Mouse (Mus musculus): ENCODE data around the gene Rsph10b.
A peak's percentile ranks its signal among the peaks of the same experiment; 100 is the strongest.

Rsph10b gene

DNA sequence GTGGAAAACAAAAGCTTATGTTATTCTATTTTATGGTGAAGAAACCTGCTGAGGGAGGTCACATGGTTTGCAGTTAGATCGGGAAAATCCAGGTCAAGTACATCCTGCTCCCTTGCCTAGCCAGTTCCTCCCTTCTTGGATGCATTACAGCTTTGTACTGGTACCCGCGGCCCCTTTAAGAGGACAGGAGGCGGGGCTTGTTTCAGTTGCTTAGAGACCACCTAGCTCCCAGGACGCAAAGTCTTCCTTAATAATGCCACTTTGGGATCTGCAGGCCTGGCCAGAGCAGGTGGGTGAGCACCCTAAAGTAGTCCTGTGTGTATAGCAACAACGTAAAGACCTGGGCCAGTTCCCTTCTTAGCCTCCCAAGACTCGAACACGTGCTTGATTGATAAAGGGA, at the start of gene Rsph10b:
TSS of gene Rsph10b (plus strand) at position 205 of the 400 bp plus-strand sequence.
- DNase-seq (ENCODE audit: low read depth), result no peak

DNA sequence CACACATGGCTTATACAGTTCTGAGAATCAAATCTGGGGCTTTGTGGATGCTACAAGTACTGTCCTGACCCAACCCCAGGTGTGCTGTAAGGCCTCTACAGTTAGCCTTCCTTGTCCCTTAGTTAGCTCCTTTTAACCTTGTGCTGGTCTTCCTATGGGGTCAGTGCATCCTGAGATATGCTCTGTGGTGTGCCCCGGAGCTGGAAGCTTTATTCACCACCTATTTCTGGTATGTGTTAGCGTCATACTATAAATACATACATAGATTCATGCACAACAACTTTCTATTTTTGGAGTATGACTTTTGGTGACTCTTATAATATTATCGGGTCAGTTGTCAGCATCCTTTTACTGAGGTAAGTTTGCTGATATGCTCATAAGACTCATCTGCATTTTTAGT, 47.6 kb upstream of the Rsph10b start:
- no peak for DNase-seq (ENCODE audit: low read depth)

DNA sequence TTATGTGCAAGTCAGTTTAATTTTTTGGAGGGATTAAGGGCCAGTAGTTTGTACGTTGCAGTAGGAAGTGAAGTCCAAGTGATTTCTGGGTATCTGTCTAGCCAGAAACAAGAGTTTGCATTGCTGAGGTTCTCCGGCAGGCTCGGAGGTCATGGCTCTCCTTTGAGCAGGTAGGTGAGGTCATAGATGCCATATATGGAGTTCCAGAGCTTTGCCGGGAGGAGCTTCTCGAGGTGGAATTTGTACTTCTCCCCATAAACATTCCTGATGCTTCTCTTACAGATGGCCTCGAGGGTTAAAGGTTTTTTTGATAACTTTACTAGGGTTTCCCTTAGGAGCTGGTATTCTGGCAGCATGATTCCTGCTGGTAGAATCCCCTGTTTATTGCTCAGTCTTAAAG, 42.1 kb upstream of the Rsph10b start:
- DNase-seq (ENCODE audit: low read depth), result no peak

DNA sequence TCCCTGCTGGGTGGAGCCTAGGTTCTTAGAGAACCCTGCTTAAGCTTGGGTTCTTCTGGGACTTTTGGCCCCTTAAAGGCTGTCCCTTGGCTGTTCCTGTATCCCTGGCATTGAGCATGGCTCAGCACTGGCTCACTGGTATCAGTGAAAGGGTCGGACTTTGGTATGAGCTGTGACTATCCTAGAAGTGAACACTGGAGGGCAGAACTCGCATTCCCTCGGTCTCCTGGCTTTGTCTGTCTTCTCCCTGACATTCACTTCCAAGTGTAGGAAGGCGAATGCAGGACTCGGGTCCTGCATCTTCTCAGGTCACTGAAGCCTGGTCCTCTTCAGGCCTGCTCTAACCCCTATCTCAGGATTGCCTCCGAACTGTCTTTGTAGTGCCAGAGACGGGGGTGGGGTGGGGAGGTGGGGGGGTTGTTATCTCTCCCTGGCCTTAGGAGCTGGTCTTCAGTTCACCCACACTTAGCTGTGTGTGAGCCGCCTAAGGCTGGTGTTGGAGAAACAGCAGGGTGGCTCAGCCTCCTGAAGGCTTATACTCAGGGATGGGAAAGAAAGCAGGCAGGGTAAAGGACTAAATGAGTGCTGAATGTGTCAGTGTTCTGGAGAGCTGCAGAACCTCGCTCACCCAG, 40.5 kb upstream of the Rsph10b start:
- no peak for DNase-seq (ENCODE audit: low read depth)

DNA sequence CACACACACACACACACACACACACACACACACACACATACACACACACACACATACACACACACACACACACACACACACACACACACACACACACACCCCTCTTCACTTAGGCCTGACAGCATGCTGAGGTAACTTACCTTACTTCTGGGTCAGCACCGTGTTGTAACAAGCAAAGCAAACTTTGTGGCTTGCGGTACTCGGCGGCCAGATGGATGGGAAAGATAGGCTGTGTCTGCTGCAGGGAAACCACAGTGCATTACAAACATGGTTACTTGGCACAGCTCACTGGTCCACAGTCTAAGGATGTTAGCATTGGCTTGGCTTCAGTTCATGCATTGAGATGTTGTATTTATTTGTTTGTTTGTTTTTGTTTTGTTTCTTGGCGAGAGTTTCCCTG, 39.4 kb upstream of the Rsph10b start:
- no peak for DNase-seq (ENCODE audit: low read depth)

DNA sequence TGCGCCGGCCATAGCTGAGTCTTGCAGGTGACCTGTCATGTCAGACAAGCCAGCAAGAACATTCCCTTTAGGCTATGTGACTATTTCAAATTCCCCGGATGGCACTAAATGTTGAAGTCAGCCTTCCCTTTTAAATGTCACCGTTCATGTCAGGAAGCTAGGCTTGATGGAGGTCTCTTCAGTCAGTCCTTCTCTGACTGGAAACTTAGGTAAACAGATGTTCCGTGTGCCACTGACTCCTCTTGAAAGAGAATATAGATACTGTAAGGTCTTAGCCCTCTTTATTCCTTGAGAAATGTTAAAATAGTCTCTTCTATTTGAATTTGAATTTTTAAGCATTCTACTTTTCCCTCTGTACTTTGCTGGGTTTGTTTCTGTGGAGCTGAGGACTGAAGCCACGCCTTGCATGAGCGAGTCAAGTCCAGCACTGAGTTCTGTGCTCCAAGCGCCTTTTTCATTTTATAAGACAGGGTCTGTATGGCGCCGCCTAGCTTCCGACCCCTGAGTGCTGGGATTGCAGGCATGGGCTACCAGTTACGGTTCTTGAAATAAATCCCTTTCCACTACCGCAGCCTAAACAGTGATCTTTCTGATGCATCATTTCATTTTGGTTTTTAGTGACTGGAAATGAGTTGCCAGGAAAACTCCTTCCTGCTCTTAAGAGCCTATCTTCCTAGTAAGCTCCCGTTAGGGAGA, 35.1 kb upstream of the Rsph10b start, which contains the start of gene Ankrd61:
TSS of gene Ankrd61 (minus strand) at position 51 of the 696 bp plus-strand sequence.
- no peak for DNase-seq (ENCODE audit: low read depth)

DNA sequence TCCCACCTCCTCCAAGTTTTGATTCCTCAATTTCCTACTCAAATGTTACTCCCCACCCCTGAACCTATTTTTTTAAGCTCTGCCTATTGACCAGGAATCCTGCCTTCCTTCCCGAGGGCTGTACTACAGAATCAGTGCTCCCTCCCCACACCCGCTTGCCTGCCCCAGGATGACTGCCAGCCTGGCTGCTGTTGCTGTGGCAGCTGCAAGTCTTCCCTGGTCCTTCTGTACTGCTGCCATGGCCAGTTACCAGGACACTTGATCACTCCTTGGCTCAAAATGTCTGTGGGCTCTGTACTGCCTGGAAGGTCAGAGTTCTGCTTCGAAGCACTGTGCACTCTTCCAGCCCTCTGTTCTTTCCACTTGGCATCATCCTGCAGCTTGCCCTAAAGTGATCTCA, 30.7 kb upstream of the Rsph10b start:
- no peak for DNase-seq (ENCODE audit: low read depth)

DNA sequence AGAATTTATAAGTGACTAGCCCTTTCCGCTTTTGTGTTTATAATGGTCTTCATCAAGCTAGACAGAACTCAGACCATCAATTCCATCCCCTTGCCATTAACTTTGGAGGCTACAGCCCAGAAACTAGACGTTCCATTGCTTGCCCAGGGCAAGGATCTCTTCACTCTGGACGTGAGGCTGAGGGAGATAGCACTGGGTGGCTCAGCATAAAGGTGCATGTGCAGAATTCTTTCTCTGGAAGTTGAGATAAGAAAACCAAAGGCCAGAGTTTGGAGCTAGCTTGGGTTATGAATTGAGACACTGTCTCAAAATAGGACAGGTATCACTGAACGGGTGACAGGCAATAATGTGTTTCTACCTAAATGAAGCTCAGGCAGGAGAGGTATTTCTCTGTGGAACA, 29.0 kb upstream of the Rsph10b start:
- DNase-seq (ENCODE audit: low read depth), result no peak

DNA sequence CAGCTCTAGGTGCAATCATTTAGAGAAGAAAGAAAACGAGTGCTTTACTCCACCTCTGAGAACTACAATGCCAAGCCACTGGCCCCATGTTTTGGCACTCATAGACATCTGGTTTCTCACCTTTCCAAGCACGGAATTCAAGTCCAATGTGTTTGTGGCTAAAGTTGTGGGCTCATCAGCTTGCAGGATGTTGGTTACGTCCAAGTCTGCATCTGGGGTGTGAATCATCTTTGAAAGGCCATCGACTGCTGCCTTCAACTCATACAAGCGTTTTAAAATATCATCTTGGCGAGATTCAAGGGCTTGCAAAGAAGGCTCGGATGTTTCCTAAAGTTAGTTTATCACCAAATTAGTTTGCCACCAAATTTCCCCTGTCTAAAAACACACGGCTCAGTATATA, 26.4 kb upstream of the Rsph10b start:
- DNase-seq (ENCODE audit: low read depth), result no peak

DNA sequence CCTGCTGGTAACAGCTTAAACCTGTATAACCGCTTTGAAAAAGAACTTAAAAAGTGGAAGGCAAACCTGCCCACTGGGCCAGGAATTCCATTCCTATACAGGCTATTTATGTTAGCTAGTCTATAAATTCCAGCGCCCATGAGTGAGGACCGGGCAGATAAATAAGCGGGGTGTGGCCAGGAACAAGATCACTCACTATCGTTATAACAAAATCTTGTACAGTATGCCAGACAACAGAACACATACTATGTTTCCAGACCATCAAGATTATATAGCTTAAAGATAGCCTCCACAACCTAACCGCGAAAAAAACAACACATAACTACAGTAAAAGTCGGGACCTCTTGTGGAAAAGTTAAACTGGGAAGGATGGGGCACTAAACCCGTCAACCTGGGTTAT, 23.9 kb upstream of the Rsph10b start:
- no peak for DNase-seq (ENCODE audit: low read depth)

DNA sequence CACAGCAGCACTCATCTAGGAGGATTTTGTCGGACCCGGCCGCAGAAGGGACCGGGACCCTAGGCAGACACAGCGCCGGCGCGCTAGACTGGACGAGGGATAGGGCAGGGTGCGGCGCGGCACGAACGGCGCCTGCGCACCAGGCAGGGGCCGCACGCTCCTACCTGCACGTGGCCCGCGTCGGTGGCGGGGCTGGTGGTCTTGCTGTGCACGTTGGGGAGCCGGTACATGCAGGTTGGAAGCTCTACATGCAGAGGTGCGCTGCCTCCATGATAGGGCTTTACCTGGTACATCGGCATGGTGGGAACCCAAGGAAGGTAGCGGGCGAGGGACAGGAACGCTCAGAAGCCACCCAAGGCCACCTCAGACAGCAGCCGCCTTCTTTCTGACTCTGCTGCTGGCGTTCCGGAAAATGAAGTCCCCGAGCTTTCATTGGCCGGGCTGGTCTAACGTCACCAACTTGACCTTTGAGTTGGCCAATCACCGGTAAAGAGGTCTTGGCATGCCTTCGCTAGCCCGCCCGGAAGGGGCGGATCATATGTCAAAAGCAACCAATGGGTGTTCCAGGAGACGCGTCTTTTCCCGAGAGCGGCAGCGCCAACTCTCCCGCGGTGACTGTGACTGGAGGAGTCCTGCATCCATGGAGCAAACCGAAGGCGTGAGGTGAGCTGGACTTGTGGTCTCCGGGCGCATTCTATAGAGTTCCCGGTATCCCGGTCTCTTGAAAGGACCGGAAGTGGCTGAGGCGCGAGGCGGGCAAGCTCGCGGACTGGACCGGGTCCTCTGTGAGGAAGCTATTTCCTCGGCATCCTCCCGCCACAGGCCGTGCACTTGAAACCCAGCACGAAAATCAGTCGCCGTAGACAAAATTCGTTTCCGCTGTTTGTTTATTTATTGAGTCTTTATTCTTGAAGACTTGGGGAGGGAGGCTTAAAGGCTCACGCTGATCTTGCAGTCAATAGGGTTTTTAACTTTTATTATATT, 23.1 kb upstream of the Rsph10b start, which contains the start of the genes Aimp2 and Pms2:
TSS of gene Aimp2 (minus strand) at position 431 of the 984 bp plus-strand sequence.
TSS of gene Pms2 (plus strand) at position 548 of the 984 bp plus-strand sequence.
- peak; percentile 96 for DNase-seq (ENCODE audit: low read depth)

DNA sequence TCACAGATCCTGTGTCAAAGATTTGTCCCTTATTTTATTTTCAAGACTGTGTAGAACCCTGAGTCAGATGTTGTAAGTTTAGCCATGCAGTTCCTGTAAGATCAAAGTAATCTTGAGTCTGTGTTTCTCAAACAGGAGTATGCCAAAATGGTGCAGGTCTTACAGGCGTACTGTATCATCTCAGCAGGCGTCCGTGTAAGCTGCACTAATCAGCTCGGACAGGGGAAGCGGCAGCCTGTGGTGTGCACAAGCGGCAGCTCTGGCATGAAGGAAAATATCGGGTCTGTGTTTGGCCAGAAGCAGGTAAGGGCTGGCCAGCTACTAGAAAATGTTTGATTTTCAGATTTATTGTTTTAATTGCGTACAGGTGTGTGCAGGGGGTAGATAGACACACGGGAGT, 16.6 kb upstream of the Rsph10b start:
- no peak for DNase-seq (ENCODE audit: low read depth)

DNA sequence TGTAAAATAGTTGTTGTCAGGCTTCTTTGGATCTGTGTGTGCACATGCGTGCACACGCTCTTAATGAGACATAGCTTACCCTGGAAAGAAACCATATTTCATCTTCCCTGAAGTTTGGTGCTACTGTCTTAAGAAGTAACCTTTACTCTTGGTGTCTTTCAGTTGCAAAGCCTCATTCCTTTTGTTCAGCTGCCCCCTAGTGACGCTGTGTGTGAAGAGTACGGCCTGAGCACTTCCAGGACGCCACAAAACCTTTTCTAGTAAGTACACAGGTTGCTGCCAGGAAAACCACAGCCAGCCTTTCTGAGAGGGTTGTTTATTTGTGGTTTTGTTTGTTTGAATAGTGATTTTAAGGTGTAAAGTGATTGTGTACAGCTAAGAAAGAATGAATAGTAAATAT, 15.4 kb upstream of the Rsph10b start:
- peak; percentile 80 for DNase-seq (ENCODE audit: low read depth)

DNA sequence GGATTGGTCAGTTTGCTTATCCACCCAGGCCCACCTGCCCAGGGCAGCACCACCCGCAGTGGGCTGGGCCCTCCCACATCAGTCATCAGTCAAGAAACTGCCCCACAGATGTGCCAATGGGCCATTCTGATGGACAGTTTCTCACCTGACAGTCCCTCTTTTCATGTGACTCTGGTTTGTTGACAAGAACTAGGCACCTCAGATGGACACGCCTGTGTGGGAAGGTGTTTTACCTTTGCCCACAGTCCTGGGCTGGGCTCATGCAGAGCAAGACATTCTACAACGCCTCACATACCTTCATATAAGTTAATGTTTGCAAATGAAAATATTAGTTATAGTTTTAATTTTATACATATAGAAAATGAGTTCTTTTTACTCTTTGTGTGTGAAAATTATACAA, 14.7 kb upstream of the Rsph10b start:
- DNase-seq (ENCODE audit: low read depth), result no peak

DNA sequence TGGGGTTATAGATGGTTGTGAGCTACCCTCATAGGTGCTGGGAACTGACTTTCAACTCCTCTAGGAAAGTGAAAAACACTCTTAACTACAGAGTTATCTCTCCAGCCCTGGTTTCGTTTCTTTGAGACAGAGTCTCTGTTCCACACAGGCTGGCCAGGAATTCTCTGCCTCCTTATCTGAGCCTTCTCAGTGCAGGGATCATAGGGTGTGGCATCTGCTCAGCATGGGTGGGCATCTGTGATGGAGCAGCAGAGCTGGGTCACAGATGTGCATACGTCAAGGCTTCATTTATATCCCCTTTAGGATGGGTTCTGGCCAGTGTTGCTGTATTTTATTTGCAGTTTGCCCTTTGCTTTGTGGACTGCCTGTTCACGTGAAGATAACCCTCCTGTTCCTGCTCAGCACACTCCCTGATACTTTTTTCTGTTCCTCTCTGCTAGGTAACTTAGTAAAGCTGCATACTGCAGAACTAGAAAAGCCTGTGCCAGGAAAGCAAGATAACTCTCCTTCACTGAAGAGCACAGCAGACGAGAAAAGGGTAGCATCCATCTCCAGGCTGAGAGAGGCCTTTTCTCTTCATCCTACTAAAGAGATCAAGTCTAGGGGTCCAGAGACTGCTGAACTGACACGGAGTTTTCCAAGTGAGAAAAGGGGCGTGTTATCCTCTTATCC, 7.9 kb upstream of the Rsph10b start:
- no peak for DNase-seq (ENCODE audit: low read depth)

DNA sequence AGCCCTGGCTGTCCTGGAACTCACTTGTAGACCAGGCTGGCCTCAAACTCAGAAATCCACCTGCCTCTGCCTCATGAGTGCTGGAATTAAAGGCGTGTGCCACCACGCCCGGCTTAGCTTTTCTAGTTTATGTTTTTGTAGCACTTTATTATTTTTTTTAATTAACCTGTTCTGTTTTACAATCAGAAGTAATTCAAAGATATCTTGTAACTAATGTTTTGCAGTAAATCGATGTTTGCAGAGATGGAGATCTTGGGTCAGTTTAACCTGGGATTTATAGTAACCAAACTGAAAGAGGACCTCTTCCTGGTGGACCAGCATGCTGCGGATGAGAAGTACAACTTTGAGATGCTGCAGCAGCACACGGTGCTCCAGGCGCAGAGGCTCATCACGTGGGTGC, 5.0 kb upstream of the Rsph10b start, which contains the start of gene Gm42421:
TSS of gene Gm42421 (plus strand) at position 301 of the 400 bp plus-strand sequence.
- no peak for DNase-seq (ENCODE audit: low read depth)

DNA sequence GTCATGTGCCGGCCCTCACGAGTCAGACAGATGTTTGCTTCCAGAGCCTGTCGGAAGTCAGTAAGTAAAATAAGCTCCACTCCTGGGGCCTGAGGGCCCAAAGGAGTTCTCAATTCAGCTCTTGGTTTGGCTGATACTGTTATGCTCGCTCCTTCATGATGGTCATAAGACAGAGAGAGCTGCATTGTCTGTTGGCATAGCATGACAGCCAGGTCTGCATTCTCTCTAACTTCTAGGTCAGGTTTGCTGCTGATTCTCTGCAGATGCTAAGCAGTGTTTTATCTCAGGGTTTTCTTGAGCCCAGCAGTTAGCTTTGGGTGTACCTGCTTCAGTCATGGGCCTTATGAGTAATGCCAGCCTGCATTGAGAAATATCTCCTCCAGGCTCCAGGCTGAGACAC, 3.5 kb upstream of the Rsph10b start:
- no peak for DNase-seq (ENCODE audit: low read depth)

DNA sequence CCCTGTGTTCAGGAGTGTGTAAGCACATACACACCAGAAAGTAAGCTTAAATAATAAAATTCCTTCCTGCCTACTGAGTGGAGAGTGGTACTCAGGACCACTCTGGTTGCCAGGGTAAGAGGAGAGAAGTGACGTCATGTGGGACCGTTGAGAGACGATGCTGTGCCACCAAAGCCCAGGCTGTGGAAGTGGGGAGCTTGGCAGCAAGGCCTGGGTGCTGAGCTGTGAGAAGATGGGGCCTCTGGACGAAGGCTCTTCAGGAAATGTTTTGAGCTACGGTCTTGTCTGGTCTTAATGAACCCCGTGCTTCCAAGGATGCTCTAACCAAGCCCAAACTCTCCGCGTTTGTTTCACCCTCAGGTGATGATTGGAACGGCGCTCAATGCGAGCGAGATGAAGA, 2.2 kb upstream of the Rsph10b start:
- DNase-seq (ENCODE audit: low read depth), result no peak

DNA sequence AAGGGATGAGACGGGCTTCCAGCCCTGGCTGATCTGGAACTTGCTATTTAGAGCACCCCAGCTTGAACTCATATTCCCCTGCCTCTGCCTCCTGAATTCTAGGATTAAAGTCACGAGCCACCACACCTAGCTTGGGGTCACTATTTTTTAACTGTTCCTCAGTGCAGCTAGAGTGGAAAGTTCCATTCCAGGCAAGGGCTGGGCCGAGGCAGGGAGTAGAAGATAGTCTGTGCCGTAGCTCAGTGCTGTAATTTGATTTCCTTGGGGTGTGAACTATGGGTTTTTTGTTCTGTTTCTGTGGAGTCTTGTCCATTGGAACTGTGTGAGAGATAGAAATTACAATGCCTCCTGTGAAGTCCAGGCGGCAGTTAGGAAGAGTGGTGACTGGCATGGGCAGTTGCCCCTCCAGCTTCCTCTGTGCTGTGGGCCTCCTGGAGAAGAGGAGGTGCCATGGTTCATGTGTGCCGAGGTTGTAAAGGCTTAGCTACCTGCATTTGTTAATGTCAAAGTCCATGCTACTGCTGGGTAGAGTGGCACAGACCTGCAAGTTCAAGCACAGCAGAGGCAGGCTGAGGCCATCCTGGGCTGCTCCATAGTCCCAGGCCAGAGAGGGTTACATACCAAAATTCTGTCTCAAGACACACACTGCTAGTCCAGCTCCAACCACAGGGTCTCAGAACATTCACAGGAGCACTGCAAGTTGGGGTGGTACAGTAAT, 813 bp upstream of the Rsph10b start:
- DNase-seq (ENCODE audit: low read depth), result no peak

DNA sequence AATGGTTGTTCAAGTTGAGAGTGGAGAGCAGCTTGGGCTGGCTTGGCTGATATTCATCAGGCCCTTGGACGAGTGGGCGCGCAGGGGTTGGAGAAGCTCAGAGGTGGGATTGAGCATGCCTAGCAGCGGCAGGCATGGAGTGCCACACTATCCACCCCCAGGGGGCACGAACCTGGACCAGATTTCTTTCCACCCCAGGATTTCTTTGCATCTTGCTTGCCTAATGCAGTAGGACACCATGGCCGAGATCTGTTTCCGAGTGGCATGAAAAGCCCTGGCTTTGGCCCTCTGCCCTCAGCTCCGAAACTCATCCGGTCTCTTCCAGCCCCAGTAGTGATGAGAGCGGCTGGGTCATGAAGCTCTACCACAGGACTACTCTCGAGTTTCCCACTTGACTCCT, 579 bp downstream of the Rsph10b start:
- DNase-seq (ENCODE audit: low read depth), result no peak

DNA sequence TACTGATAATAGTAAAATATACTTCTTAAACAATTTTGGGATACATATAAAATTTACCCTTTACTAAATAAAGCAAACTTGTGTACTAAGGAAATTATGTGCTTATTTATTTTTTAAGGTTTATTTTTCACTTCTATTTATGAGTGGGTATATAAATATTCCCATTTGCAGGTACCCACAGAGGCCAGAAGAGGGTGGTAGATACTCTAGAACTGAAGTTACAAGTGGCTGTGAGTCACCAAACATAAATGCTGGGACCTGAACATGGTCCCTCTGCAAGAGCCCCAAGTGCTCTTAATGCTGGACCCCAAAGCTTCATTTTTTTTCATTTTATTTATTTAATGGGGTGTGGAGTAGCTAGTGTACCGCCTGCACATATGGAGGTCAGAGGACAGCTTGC, 1.0 kb downstream of the Rsph10b start:
- DNase-seq (ENCODE audit: low read depth), result no peak
